Mouse (Mus musculus): Measurements from ENCODE around the gene Zmpste24.
"Not testable (repeated sequence)": the region's sequence is repeated elsewhere in the genome, so short reads cannot be mapped to it uniquely, and the experiment has no call there.

The Zmpste24 gene

DNA sequence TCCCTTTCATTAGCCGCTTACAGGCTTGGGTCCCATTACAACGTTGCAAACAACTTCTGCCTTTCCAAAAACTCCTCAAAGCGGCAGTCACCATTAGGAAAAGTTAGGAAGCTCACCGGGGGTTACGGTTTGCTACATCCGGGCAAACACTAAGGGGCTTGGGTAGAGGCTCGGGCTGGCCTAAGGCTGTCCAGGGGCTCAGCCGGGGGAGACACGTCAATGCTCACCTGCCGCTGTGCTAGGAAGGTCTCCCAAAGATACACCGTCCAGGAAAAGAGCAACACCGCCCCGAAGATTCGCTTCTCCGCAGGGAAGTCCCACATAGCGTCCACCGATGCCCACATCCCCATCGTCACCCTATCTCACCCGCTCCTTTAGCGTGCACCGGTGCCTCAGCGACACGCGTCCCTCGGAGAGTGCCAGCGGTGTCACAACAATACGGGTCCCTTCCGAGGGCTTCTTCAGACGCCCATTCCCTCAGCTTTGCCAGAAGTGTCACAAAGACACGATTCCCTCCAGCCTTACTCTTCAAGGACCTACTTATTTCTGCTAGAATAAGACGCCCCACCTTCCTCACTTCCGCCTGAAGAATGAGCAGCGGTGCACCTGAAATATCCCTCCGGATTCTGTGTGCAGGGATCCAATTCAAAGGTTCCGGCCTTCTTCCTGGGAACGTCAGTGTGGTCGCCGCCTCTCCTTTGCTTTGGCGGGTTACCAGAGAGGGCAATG lies at the start of gene Zmpste24:
Zmpste24 (minus strand) TSS at position 592 of the 729 bp plus-strand sequence.
- peak; percentile 92 for DNase-seq (ENCODE audit: low read depth)

DNA sequence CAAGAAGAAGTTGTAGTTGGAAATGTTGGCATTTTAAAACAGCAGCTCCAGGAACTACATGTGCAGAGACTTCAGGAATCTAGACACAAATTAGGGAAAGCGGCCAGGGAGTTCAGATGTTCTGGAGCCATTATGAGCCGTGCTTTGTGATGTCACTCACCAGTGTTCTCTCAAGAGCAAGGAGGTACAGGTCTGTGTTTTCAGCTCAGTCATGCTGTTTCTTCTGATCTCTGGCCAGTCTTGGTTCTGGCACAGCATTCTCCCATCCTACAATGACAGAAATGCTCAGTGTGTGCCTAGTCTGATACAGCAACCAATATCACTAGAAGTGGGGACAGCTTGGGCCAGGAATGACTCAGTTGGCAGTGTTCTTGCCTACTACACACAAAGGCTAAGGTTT lies 11.1 kb upstream of the Zmpste24 start, which contains the start of gene Tmco2:
Tmco2 (minus strand) TSS at position 101 of the 400 bp plus-strand sequence.
- DNase-seq (ENCODE audit: low read depth), result no peak

DNA sequence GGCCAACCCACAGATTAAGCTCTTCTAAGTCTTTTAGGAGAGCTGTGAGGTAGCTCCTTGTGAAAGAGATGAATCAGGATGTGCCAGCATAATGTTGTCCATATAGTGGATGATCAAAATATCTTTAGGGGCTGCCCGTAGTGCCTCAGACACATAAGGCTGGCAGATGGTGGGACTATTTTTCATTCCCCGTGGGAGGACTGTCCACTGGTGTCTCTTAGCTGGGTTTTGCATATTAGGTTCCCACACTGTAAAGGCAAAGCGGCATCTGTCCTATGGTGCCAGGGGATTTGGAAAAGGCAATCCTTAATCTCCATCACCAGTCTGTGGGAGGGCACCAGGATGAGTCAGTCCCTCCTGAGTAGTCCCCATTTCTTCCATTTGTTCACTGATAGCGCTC lies 5.3 kb upstream of the Zmpste24 start:
- no peak for DNase-seq (ENCODE audit: low read depth)

DNA sequence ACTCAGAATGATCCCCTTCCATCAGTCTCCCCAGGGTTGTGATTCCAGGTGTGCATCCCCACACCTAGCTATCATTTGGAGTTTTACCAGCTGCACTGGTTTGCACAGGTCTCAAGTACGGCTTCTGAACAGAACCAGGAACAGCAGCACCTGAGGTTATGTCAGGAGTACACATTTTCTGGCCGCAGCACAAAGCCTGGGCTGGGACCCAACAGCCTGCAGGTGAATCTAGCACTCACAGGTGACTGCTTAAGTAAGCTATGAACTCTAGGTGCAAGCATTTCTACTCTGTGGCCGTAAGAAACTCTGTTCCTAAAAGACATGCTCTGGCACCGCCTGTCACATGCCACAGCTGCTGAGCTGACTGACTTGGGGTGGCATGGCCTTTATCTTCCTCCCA lies 7.8 kb downstream of the Zmpste24 start:
- no peak for DNase-seq (ENCODE audit: low read depth)

DNA sequence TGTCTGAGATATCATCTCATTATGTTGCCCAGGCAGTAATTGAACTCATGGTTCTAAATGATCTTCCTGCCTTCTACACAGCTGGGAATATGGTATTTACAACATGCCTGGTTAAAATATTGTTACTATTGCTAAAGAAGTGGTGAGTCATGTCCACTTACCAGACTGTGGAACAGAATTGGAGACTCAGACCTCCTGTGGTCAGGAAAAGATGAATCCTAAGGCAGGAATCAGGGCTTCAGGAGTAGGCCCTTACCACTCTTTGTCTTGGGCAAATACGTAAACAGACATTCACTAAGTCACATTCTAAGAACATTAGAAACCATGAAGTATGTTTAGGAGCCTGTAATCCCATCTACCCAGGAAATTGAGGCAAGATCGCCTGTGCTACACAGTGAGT lies 9.3 kb downstream of the Zmpste24 start:
- DNase-seq (ENCODE audit: low read depth), result no peak

DNA sequence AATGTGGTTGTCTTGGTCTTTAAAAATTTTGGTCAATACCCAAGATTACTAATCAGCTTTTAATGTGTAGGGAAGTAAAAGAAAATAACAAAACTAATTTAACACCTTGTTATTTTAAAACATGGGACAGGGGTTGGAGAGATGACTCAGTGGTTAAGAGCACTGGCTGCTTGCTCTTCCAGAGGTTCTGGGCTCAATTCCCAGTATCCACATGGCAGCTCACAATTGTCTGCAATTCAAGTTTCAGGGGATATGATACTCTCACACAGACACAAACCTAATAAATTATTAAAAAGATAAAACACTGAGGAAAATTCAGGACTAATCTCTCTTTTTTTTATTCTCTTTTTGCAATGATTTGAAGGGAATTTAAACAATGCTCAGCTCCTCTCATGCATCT lies 13.5 kb downstream of the Zmpste24 start:
- DNase-seq (ENCODE audit: low read depth), result no peak

DNA sequence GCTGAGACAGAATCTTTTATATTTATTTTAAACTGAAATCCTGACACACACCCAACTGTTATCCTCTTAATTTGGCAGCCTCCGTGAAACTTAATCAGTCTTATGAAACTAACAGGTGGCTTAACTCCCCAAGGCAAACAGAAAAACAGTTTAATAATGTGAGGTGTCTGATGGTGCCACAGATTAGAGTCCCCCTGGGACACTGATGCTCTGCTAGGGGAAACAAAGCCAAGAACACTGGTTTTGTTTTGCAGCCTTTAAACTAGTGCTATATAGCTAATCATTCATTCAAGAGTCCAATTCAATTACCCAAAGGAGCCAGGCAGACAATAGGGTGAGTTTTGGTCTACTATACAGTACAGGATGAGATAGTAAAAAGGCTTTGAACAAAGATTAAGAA lies 17.6 kb downstream of the Zmpste24 start:
- DNase-seq (ENCODE audit: low read depth), result no peak

DNA sequence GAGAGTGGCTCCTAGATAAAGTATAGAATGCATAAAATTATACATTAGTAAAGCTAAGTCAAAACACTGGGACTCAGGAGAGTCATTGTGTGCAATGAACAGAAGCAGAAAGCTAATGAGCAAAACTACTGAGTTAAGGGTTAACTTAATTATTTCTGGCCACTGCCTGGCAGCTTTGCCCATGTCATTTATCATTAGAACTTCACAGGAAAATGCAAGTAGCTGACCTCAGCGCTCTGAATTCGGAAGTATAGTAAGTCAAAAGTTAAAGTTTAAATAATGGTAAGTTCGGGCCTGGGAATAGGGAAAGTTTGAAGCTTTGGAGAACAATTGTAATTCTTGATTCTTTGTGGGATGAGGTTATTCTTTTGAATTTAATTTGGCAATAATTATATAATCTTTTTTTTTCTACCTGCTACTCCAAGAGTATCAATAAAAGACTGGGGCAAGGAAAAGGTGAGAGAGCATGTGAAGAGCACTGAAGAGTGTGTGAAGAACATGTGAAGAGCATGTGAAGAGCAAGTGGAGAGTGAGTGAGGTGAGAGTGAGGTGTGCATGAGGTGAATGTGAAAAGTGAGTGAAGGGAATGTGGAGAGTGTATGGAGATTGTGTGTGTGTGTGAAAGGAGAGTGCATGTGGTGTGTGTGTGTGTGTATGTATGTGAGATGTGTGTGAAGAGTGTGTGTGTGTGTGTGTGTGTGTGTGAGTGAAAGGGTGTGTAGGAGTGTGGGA lies 20.0 kb downstream of the Zmpste24 start:
- no peak for DNase-seq (ENCODE audit: low read depth)

DNA sequence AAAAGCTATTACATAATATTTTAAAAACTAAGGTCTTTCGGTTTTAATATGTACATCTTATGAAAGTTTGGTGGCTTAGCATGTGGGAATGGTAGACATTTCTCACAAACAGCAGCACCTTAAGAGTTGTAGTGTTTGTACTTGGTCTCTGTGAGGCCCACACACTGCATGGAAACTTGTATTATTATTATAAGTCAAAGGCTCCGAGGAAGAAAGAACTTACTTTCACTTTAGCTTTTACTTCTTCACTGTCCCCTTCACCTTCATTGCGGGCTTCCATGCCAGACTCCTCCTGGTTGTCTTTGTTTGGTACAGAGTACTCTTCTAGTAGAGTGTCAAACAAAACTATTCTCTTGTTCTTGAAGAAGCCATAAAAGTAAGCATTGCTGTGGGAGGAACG lies 23.8 kb downstream of the Zmpste24 start:
- DNase-seq (ENCODE audit: low read depth), result no peak

DNA sequence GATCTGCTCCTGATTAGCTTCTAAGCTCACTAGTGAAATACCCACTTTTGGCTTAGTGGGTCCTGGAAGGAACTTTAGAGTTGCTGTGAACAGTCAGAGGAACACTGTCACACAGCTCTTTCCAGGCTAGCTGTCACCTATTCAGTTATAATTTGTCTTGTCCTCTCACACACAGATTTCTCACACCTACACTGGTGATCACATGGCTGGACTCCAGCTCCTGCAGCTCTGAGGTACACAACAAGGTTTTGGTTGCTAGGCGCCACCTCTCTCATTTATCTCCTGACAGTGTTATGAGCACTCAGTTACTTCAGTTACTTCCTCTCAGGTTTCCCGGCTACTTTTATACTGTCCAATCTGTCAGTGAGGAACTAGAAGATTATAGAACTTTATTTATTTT lies 32.7 kb downstream of the Zmpste24 start:
- no peak for DNase-seq (ENCODE audit: low read depth)

DNA sequence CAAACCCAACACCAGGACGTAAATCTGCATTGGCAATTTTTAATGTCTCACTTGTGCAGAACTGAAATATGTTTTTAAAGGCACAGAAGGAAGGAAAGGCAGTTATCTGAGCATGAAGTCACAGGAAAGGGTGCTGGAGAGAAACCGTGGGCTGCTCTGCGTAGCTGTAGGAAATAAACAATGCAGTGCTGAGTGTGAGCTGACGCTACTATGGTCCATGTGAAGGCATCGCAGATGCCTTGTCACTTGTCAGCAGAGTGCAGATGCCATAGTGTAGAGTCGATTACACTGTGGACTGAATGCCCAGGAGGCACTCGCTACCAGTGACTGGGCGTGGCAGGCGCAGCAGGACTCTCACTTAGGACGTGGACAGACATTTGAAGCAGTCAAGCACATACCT lies 38.8 kb downstream of the Zmpste24 start:
- DNase-seq (ENCODE audit: low read depth), result not testable (repeated sequence)

DNA sequence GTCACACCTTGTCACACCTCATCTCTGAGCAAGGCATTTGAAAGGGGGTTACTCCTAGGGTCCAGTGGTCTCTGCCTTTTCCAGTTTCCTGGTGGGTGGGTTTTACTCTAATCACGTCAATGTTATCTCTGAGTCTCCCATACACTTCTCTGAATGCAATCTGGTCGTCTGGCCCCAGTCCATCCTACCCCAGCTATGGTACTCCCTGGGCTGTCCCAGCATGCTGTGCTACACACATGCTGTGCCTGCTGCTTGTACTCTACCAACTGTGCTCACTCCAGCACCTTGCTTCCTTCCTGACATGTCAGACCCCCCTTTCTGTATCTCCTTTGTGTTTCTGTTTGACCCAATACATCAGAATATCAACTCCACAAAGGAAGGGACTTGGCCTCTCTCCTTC lies 41.0 kb downstream of the Zmpste24 start:
- DNase-seq (ENCODE audit: low read depth), result no peak

DNA sequence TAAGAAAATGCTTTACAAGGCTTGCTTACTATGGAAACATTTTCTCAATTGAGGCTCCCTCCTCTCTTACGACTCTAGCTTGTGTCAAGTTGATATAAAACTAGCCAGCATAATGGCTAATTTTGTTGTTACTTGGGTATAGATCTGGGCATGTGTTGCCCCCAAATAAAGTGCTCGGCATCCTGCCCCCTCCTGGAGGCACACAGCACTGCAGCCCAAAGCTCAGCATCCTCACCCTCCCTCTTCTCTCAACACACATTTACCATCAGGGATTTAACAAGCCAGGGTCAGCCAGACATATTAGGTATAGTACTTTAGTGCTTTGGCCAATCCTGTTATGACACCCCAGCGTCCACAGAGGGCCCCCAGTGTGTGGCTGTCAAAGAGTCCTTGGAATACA lies 41.7 kb downstream of the Zmpste24 start:
- peak; percentile 52 for DNase-seq (ENCODE audit: low read depth)

DNA sequence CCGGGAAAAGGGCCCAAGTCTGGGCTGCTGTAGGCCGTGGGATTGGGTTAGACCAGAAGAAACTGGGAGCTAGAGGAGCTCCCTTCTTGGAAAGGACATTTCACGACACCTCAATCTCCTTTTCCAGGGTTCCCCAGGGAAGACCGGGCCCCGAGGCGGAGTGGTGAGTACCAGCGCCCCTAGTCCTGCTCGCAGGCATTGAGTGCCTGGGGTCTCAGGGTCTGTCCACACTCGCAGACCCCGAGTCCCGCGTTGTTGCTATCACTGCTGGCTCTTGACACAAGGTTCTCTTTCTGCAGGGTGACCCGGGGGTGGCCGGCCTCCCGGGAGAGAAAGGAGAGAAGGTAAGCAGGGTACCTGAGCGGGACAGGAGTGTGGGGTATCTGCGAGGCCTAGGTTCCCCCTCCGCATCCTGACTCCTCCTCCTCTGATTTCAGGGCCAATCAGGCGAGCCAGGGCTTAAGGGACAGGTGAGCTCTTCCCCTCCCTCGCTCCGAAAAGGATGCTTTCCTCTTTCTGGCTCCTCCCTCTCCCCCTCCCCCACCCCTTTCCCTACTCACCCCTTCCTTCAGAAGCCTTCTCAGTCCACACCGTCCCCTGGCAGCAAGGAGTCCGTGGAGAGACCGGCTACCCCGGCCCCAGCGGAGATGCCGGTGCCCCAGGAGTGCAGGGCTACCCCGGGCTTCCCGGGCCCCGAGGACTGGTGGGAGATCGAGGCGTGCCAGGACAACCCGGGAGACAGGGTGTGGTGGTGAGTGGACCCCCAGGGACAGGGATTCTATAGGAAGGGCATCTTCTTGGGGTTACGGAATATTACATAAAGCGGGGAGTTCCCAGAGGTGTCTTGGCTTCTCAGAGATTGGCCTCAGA lies 45.4 kb downstream of the Zmpste24 start:
- DNase-seq (ENCODE audit: low read depth), result no peak

DNA sequence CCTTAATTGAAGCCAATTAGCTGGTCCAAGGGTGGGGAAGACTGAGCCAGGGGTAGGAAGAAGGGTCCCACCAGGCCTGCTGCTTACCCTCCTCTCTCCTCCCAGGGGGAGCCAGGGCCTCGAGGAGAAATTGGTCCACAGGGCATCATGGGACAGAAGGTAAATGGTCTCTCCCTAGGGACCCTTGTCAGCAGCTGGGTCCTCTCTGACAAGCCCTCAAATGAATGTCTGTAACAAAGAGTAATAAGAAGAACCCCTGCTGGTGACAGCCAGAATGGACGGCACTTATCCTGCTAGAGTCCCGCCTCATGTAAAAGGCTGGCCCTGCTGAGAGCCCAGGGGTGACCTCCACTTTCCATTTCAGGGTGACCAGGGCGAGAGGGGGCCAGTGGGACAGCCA lies 46.2 kb downstream of the Zmpste24 start:
- no peak for DNase-seq (ENCODE audit: low read depth)

DNA sequence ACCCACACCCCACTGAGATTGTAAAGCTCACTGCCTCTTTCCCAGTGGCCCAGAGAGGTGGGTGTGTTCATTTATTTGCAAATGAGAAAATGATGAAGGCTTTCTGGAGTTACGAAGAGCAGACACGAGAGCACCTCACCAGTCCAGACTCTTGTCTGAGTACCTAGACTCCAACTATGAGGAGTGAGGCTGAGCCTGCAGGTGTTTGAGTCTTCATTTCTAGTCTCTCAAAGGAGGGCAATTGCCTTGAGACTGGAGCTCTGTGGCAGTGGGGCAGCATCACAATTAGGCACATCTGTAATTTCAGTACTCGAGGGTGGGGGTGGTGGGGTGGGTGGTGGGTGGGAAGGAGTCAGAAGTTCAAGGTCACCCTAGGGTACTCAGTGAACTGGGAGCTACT lies 55.1 kb downstream of the Zmpste24 start:
- no peak for DNase-seq (ENCODE audit: low read depth)

DNA sequence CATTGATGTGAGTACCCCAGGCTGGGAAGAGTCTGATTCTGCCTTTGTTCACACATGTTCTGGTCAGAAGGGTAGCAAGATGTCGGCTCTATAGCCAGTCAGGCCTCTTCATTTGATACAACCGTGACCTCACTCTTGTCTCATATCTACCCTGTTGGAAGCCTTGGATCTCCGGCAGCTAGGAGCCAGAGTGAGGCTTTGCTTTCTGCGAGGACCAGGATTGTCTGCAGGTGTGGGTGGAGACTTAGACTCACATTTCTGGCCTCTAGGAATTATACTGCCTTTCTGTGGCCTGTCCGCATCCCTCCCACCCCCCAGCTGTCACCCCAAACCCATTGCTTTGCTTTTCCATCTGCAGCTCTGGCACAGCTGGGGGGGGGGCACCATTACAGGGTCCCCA lies 55.6 kb downstream of the Zmpste24 start:
- DNase-seq (ENCODE audit: low read depth), result no peak

DNA sequence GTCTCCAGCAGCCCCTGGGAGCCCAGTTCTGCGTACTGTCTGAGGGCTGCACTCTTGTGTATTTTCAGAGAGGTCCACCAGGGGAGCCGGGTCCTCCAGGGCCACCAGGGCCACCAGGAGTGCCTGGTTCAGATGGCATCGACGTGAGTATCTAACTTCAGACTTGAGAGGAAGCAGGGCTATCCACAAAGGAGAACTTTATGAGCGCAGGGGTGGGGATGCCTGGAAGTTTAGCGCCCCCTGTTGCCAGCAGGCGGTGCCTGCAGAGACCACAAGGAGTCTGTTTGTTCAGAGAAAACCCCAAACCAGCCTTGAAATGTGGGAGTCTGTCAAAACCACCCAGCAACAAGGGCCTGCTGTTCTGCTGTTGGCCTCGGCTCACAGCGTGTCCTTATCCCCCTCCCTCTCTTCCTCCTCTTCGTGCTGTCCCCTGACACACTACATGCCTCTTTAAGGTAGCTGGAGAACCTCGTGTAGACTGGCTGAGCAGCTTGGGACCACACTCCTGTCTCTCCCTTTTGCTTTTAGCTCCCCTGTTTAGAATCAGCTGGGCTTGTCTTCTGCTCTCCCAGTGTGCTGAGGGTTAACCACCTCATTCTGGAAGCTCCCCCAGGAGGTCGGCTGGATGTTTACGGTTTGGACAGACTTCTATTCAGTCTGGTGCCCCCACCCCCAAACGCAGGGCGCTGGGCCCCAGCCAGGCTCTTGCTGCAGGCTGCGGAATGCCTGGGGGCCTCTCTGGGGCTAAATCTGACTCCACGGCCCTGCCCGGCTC lies 57.0 kb downstream of the Zmpste24 start:
- peak; percentile 80 for DNase-seq (ENCODE audit: low read depth)

DNA sequence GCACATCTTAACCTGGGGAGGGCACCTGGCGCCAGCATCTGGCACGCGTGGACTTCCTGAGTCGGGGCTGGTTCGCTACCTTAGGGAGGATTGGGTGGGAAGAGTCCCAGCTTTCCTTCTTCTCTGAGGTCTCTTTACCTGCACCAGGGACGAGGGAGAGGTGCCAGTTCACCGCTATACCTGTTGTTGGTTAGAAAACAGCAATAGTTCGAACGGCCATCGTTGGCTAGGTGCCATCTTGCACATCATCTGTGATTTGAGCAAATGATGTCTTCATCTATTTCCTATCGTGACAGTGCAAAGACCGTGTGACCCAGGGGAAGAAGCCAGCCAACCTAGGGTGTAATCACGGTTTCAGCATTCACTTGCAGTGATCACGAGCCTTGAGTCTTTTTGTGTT lies 57.7 kb downstream of the Zmpste24 start:
- peak; percentile 30 for DNase-seq (ENCODE audit: low read depth)

DNA sequence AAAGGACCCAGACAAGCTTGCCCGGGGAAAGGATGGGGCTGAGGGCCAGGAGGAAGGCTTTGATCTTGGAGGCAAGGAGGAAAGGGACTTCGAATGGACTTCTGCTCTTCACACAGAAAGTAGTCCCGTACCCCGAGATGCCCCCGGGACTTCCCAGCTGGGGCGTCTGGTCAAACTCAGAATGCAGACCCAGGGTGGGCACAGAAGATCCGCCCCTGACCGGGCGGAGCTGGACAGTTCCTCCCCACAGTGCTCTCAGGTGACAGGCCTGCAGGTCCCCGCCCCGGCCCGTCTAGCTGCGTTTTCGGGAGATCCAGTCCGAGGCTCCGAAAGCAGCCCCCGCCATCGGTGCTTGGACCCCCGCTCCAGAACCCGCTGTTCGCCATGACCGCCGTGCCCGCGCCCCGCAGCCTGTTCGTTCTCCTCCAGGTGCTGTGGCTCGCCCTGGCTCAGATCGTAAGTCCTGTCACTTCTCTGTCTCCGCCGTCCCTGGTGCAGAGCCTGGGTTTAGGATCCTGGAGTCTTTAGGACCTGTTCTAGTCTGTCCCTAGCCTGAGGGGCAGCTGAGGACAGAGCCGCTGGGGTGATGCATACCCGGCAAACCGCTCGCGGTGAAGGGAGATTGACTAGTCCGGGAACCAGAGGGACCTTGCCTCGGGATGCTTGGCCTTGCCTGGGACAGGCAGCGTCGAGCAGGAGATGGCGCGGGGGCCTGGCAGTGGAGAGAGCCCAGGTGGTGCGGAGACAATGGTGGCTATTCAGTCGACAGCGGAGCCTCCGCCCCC lies 58.5 kb downstream of the Zmpste24 start, which contains the start of gene Col9a2:
Col9a2 (plus strand) TSS at position 55 of the 785 bp plus-strand sequence.
- DNase-seq (ENCODE audit: low read depth), result no peak

DNA sequence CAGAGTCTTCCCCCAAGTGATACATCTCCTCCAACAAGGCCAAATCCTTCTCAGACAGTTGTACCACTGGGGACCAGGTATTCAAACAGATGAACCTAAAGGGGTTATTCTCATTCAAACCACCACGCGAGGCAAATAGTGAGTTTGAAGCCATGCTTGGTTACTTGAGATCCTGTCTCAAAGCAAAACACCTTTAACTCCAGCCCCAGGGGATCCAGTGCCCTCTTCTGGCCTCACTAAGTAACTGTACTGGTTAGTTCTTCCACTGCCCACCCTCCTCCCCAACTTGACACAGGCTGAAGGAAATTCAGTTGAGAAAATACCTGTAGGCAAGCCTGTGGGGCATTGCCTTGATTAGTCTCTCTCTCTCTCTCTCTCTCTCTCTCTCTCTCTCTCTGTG lies 65.0 kb downstream of the Zmpste24 start:
- DNase-seq (ENCODE audit: low read depth), result peak; percentile 30

Data from naive thymus-derived CD4-positive, alpha-beta T cell, adult 2 months (primary cell).